Comparison of ENCODE assay signal across 9 mouse cellular contexts in the genomic region with DNA sequence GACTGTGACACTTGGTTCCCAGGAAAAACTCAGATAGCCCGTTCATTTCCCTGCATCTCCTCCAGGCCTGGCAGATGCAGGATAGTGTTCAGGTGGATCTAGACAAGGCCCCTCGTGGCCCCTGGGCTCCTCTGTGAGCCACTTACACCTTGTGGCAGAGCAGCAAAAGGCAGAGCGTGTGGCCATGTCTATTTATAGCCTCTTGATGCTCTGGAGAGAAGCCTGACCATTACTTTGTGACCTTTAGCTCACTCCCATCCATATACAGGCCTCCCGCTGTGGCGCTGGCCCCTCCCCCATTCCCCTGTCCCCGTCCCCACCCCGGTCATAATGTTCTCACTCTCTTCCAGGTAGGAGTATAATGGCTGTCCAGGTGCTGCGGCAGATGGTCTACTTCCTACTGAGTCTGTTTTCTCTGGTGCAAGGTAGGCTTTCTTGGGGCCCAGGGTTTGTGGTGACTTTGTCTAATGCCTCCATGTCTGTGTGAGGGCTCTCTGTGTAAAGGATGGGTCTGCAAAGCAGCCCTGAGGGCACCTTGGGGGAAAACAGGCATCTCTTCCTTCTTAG. TPM values are rescaled to one million over a fixed set of nuclear protein-coding genes. Genes with fewer than 3 reads are reported as not detected.
DNase-seq lines count a peak whose midpoint lies in the region; ATAC-seq and TF ChIP-seq lines count a peak whose summit lies in the region.
"Had no signal": no experiment of that assay in that cellular context is flagged by ENCODE, and none has a peak within 500 bp of the region (broad histone marks: within the 10 kb centered on the region; RNA-seq: fewer than 3 reads in every experiment).

No protein-coding gene starts in this region.

- 19% methylated on average over 8 of the region's 8 CpGs for WGBS in kidney, adult 2 months
- 72% methylated on average over 8 of the region's 8 CpGs for whole genome bisulfite sequencing in forebrain, embryonic 14.5 days
- WGBS in limb, embryonic 10.5 days = 49% methylated on average over 8 of the region's 8 CpGs

- TF ChIP-seq POLR2A in kidney, adult 2 months (IDR thresholded peaks at IDR 0.05; ENCODE audit: low read depth, low read length) = no peak

- no peak; the same call in 1 of the 2 replicates for ATAC-seq in forebrain, embryonic 14.5 days

- H3K9me3 ChIP-seq in forebrain, embryonic 14.5 days (replicated peaks; ENCODE audit: control insufficient read depth, low read length) = no peaks in the 10 kb centered on the region
- H3K9me3 ChIP-seq in limb, embryonic 10.5 days (replicated peaks) = no peaks in the 10 kb centered on the region
- H3K9me3 ChIP-seq: embryonic facial prominence, embryonic 13.5 days had no signal

- H3K9ac ChIP-seq in forebrain, embryonic 14.5 days (ENCODE audit: low read length) = no peak overlapping the region
- H3K9ac ChIP-seq: embryonic facial prominence, embryonic 13.5 days had no signal

- no peak overlapping the region for H3K4me3 ChIP-seq in kidney, adult 2 months (ENCODE audit: insufficient read depth, low read depth, low read length)
- H3K4me3 ChIP-seq in forebrain, embryonic 14.5 days (ENCODE audit: low read depth, low read length) = no peak overlapping the region
- no peak overlapping the region for H3K4me3 ChIP-seq in limb, embryonic 10.5 days
- H3K4me3 ChIP-seq: embryonic facial prominence, embryonic 13.5 days had no signal

- H3K27ac ChIP-seq in kidney, adult 2 months (ENCODE audit: insufficient read depth, low read depth, low read length) = peak overlapping the region; percentile 11; the same call in 1 of the 2 replicates
- 0 out of 2 replicates have a peak overlapping the region, but pooled peaks have one; percentile 1 for H3K27ac ChIP-seq in forebrain, embryonic 14.5 days (ENCODE audit: low read depth, low read length)
- H3K27ac ChIP-seq in limb, embryonic 10.5 days = 0 out of 2 replicates have a peak overlapping the region, but pooled peaks have one; percentile 22
- H3K27ac ChIP-seq: embryonic facial prominence, embryonic 13.5 days had no signal

- peaks cover 44% of the 10 kb centered on the region for H3K4me1 ChIP-seq in kidney, adult 2 months (ENCODE audit: control insufficient read depth, insufficient read depth, low read length)
- peaks cover 43% of the 10 kb centered on the region for H3K4me1 ChIP-seq in forebrain, embryonic 14.5 days (ENCODE audit: control insufficient read depth, insufficient read depth, low read length)
- peaks cover 48% of the 10 kb centered on the region for H3K4me1 ChIP-seq in limb, embryonic 10.5 days

- no peak for TF ChIP-seq CTCF in kidney, adult 2 months (conservative IDR thresholded peaks at IDR 0.05; ENCODE audit: insufficient read depth, insufficient read length, low read depth, low read length)

- DNase-seq in kidney, adult 2 months = no peak
- DNase-seq in kidney, postnatal 36 days = no peak
- peak; percentile 59 for DNase-seq in ES-CJ7 (ENCODE audit: low read depth, low spot score)
- DNase-seq in forebrain, embryonic 14.5 days (ENCODE audit: low spot score) = no peak
- DNase-seq in limb, embryonic 10.5 days (ENCODE audit: low spot score) = no peak
- DNase-seq in left cerebral cortex, adult 9 months (ENCODE audit: low spot score in 2 of 2) = no peak
- DNase-seq in left cerebral cortex, adult 8-10 months (ENCODE audit: low spot score in 2 of 2) = no peak
- no peak for DNase-seq in MN1 (ENCODE audit: low spot score)

- H3K36me3 ChIP-seq in kidney, adult 2 months (ENCODE audit: control insufficient read depth, insufficient read depth, low read length) = peaks cover 9% of the 10 kb centered on the region; the same call in 1 of the 2 replicates
- peaks cover 70% of the 10 kb centered on the region for H3K36me3 ChIP-seq in forebrain, embryonic 14.5 days (ENCODE audit: control insufficient read depth, insufficient read depth, low read length)
- H3K36me3 ChIP-seq in limb, embryonic 10.5 days = no peaks in the 10 kb centered on the region; the same call in 1 of the 2 replicates
- H3K36me3 ChIP-seq: embryonic facial prominence, embryonic 13.5 days had no signal

- peak overlapping the region; percentile 79; the same call in 1 of the 2 replicates for H3K4me2 ChIP-seq in forebrain, embryonic 14.5 days (ENCODE audit: low read length)
- H3K4me2 ChIP-seq: embryonic facial prominence, embryonic 13.5 days had no signal

- no peaks in the 10 kb centered on the region for H3K27me3 ChIP-seq in kidney, adult 2 months (replicated peaks; ENCODE audit: control insufficient read depth, insufficient read depth, low read length)
- no peaks in the 10 kb centered on the region for H3K27me3 ChIP-seq in forebrain, embryonic 14.5 days (replicated peaks; ENCODE audit: control insufficient read depth, insufficient read depth, low read length)
- no peaks in the 10 kb centered on the region for H3K27me3 ChIP-seq in limb, embryonic 10.5 days (ENCODE audit: low read depth, poor library complexity, severe bottlenecking)
- H3K27me3 ChIP-seq: embryonic facial prominence, embryonic 13.5 days had no signal

RNA-seq across cellular contexts. Expression of gene Adgrg3, which starts 15.3 kb away (rescaled TPM):
- 9.9 and 12.7 TPM in 2 replicates for polyA plus RNA-seq in kidney, adult 2 months (2012; rRNA removed)
- 1.2 TPM in 2 replicates for polyA plus RNA-seq in forebrain, embryonic 14.5 days (2014; fragmentation: Nextera tagmentation; extraction: Ambion mirVana)
- 3.4 and 4.2 TPM in 2 replicates for polyA plus RNA-seq in limb, embryonic 10.5 days (2016; fragmentation: Nextera tagmentation; extraction: Ambion mirVana)
- under 1 TPM in 2 of 4 experiments, not detected in 2; 0.27 to 0.30 TPM for total RNA-seq in left cerebral cortex, adult 8-10 months (2022)

RNA-seq across cellular contexts. Expression of gene Adgrg1, which starts 27.6 kb away (rescaled TPM):
- 342 and 447 TPM in 2 replicates for polyA plus RNA-seq in kidney, adult 2 months (2012; rRNA removed)
- polyA plus RNA-seq in forebrain, embryonic 14.5 days (2014; fragmentation: Nextera tagmentation; extraction: Ambion mirVana) = 145 and 157 TPM in 2 replicates
- 7.0 and 11.6 TPM in 2 replicates for polyA plus RNA-seq in limb, embryonic 10.5 days (2016; fragmentation: Nextera tagmentation; extraction: Ambion mirVana)
- total RNA-seq in left cerebral cortex, adult 8-10 months (2022) = 10 to 100 TPM; 72.9 to 94.8 (median 80.5) TPM

RNA-seq across cellular contexts. Expression of gene Drc7, which starts 52.7 kb away (rescaled TPM):
- 0.05 and 0.10 TPM in 2 replicates for polyA plus RNA-seq in kidney, adult 2 months (2012; rRNA removed)
- polyA plus RNA-seq in forebrain, embryonic 14.5 days (2014; fragmentation: Nextera tagmentation; extraction: Ambion mirVana) = 0.71 and 1.2 TPM in 2 replicates
- 0.23 TPM in 2 replicates for polyA plus RNA-seq in limb, embryonic 10.5 days (2016; fragmentation: Nextera tagmentation; extraction: Ambion mirVana)
- total RNA-seq in left cerebral cortex, adult 8-10 months (2022) = 1 to 10 TPM; 1.2 to 2.6 (median 1.9) TPM

Comparison
In these comparisons a context has a peak if more than half of its experiments do, and no peak if none do; other contexts are left out.
1. RNA of gene Adgrg1, which starts 27.6 kb away (polyA plus RNA-seq): 342 to 447 TPM in kidney, adult 2 months and 145 to 157 TPM in forebrain, embryonic 14.5 days; 7.0 to 11.6 TPM in limb, embryonic 10.5 days; every median in the first group is over 10 times any median in the second.
2. Peak in every context shown above with its lines, with median percentiles within 50 percentile points of each other: H3K27ac ChIP-seq.